Mouse (Mus musculus) bone marrow, adult 2 months (tissue): Measurements from ENCODE around the gene Gpc5. TPM values are rescaled to one million over a fixed set of nuclear protein-coding genes. Genes with fewer than 3 reads are reported as not detected.

Experiments used
- H3K27ac ChIP-seq: fragments of 200-500 bp; 2 replicates; pipeline ENCODE4 v1.5.1; 2012; ENCODE audit warnings: low read depth, mild to moderate bottlenecking, control low read depth, inconsistent platforms, low read length; ENCODE audit not compliant: control insufficient read depth, poor library complexity, insufficient read depth
- H3K4me1 ChIP-seq: fragments of 200-500 bp; 2 replicates; pipeline ENCODE4 v1.6.1; 2011; ENCODE audit warnings: low read length; ENCODE audit not compliant: control insufficient read depth, insufficient read depth
- H3K4me3 ChIP-seq: fragments of 200-500 bp; replicated peaks from 2 replicates; pipeline ENCODE3; 2011; ENCODE audit warnings: mild to moderate bottlenecking, low read depth, low read length, control low read depth; ENCODE audit not compliant: control insufficient read depth
- CTCF ChIP-seq: fragments of 200-500 bp; IDR thresholded peaks from 2 replicates; pipeline ENCODE4 v1.5.1; 2011; ENCODE audit warnings: low read length, control low read depth; ENCODE audit not compliant: control insufficient read depth, insufficient read depth
- POLR2A ChIP-seq: fragments of 200-500 bp; IDR thresholded peaks from 2 replicates; pipeline ENCODE4 v1.6.1; 2011; ENCODE audit warnings: low read depth, mild to moderate bottlenecking, control low read depth, low read length, borderline replicate concordance; ENCODE audit not compliant: control insufficient read depth
- WGBS: fragments of 180-500 bp; shearing (Covaris S2); methylation state at CpG from one replicate; pipeline ENCODE4 v1.1.7; 2018; 5-methylcytosine and 5-hydroxymethylcytosine counted together
- polyA plus RNA-seq: library from polyadenylated mRNA; stranded (reverse); fragments of >200 nt; gene quantifications from 2 replicates; pipeline ENCODE4 v1.2.4, GENCODE M21; 2011; ENCODE audit warnings: low replicate concordance; ENCODE audit not compliant: missing spikeins, insufficient read depth, insufficient read length

Gene Gpc5
- polyA plus RNA-seq, 1 experiment: not detected

- no peak overlapping the region for H3K4me3 ChIP-seq
- TF ChIP-seq CTCF (no peak), POLR2A (no peak)
- 82% methylated on average over 1 of the region's 1 CpGs for WGBS
- H3K27ac ChIP-seq: no peak overlapping the region
- no peaks in the 10 kb centered on the region for H3K4me1 ChIP-seq
Observed at GRCm38 (mm10) chr14:115410881-115411280, 318.9 kb downstream of the Gpc5 start.

DNA sequence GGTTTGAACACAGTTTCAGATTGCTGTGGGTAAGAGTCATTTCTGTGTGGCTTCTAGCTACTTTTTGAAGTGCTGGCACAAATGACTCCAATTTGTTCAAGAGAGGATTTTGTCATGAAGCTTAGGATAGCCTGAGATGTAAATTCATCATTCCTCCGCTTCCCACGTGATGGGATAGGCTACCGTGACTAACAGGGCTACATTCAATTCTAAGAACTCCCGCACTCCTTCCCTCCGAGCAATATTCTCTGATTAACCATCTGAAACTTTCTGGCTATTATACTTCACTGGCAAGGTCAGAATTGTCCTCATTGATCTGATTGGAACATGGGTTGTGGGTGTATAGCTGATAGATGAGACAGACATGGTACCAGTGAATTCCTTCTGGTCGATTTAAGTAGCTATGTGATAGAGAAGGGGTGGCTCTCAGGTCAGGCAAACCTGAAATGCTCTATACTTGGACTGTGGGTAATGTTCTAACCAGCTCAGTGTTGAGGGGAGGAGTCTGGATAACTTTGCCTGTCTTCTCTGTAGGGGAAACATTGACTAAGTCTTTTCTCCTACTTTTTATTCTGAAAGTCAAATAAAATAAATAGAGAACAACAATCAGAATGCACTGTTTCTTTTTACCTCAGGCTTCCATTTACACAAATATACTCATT, 319.6 kb downstream of the Gpc5 start:
- H3K4me1 ChIP-seq: no peaks in the 10 kb centered on the region
- TF ChIP-seq POLR2A (no peak), CTCF (no peak)
- 83% methylated on average over 6 of the region's 6 CpGs for WGBS
- no peak overlapping the region for H3K4me3 ChIP-seq
- H3K27ac ChIP-seq: no peak overlapping the region

GRCm38 (mm10) chr14:115412821-115413220, 320.8 kb downstream of the Gpc5 start:
- 81% methylated on average over 3 of the region's 3 CpGs for WGBS
- no peak overlapping the region for H3K27ac ChIP-seq
- no peak for TF ChIP-seq CTCF
- TF ChIP-seq POLR2A: no peak
- H3K4me3 ChIP-seq: no peak overlapping the region
- H3K4me1 ChIP-seq: no peaks in the 10 kb centered on the region

DNA sequence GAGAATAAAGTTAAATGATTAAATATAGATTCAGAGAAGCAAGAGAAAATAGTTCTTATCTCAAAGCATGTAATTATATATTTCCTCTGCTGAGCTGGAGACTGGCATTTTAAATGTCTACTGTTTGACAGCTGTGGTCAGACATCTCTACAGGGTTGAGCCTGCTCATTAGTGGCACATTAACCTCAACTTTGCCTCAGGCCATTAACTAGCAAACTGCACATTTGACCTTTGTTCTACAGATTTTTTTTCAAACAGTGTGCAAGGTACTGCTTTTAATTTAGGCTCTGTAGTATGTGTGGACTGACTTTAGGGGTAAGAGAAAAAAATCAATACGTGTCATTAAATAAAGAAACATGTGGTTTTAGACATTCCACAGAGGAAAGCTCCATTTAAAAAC, 321.4 kb downstream of the Gpc5 start:
- TF ChIP-seq POLR2A (no peak), CTCF (no peak)
- Histone ChIP-seq H3K4me1 (no peaks in the 10 kb centered on the region), H3K27ac (no peak overlapping the region), H3K4me3 (no peak overlapping the region)
- WGBS: 75% methylated on average over 1 of the region's 1 CpGs

- TF ChIP-seq CTCF (no peak), POLR2A (no peak)
- H3K4me3 ChIP-seq: no peak overlapping the region
- whole genome bisulfite sequencing: 66% methylated on average over 5 of the region's 5 CpGs
- no peaks in the 10 kb centered on the region for H3K4me1 ChIP-seq
- no peak overlapping the region for H3K27ac ChIP-seq
Observed at GRCm38 (mm10) chr14:115414545-115414944, 322.5 kb downstream of the Gpc5 start.

DNA sequence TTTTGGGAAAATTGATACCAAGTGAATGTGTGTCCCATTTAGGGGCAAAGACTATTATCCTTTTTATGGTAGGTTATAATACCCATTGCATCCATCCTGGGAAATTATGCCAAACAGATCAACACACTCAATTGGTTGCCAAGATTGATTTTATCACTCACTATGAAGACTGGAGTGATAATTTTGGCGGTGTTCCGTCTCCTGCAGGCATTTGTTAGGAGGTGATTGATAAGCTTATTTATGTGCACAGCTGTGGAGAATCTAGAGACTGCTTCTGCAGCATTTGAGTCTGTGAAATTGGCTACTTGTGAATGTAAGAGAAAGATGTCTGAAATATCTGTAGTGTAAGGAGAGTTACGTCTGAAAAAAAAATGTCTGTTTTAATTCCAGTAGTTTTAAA, 340.0 kb downstream of the Gpc5 start:
- Histone ChIP-seq H3K27ac (no peak overlapping the region), H3K4me1 (no peaks in the 10 kb centered on the region), H3K4me3 (no peak overlapping the region)
- no peak for TF ChIP-seq POLR2A
- 84% methylated on average over 3 of the region's 3 CpGs for WGBS

DNA sequence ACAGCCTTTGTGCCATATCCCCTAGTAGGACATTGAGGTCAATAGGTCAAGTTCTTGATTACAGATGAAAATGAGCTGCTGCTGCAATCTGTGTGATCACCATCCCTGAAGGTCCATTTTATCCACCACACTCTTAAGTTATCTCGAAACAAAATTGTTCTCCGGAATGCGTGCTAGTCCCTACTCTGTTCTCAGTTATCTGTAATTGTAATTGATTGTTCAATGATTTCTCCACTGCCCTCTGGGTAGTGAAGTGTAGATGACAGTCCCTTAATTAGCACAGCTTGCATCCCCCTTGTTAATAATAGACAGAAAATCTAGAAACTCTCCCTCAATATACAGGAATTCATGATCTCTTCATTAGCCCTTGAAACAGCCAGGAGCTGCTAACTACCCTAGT, 340.4 kb downstream of the Gpc5 start:
- TF ChIP-seq CTCF (no peak), POLR2A (no peak)

GRCm38 (mm10) chr14:115436617-115437016, 344.6 kb downstream of the Gpc5 start:
- Histone ChIP-seq H3K4me3 (no peak overlapping the region), H3K27ac (no peak overlapping the region), H3K4me1 (no peaks in the 10 kb centered on the region)
- TF ChIP-seq CTCF: no peak
- no peak for TF ChIP-seq POLR2A
- 6% methylated on average over 2 of the region's 2 CpGs for WGBS

More for the DNA sequence above, 340.4 kb downstream of the Gpc5 start:
- H3K4me1 ChIP-seq: no peaks in the 10 kb centered on the region
- WGBS: 90% methylated on average over 3 of the region's 3 CpGs
- H3K27ac ChIP-seq: no peak overlapping the region
- no peak overlapping the region for H3K4me3 ChIP-seq
